Mouse (Mus musculus) bone marrow, adult 2 months (tissue): ENCODE data around the gene Nphp4.

Experiments
- CTCF ChIP-seq: fragments of 200-500 bp; IDR thresholded peaks from 2 replicates; pipeline ENCODE4 v1.5.1; 2011; ENCODE audit warnings: low read length, control low read depth; ENCODE audit not compliant: control insufficient read depth, insufficient read depth
- POLR2A ChIP-seq: fragments of 200-500 bp; IDR thresholded peaks from 2 replicates; pipeline ENCODE4 v1.6.1; 2011; ENCODE audit warnings: low read depth, mild to moderate bottlenecking, control low read depth, low read length, borderline replicate concordance; ENCODE audit not compliant: control insufficient read depth

DNA sequence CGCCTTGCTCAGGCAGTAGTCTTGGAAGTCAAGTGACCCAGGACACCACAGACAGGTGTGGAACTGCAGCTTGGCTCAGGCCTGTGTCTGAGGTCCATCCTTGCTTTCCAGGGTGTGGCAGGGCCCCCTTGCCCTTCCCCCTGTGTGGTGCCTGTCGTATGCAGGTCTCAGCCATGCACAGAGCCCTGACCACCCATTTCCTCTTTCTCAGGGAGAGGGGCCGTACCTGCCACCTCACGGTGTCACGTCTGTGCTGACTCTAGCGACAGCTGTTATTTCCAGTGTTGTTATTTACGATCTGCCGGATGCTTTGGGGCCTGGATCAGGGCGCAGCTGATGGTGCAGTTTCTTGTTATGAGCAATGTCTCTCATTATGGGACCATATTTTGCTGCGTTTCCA, 42.6 kb downstream of the Nphp4 start:
- no peak for TF ChIP-seq POLR2A
- no peak for TF ChIP-seq CTCF
